Mouse (Mus musculus) gastrocnemius, adult 8-10 months (tissue): ENCODE measurements around the gene Prlhr. TPM values are rescaled to one million over a fixed set of nuclear protein-coding genes. Genes with fewer than 3 reads are reported as not detected.

Experiments
- DNase-seq, 2 experiments: peaks; one replicate each; pipeline ENCODE4 v3.0.0; 2022; ENCODE audit warnings: low spot score in 2 of 2
- total RNA-seq, 4 experiments: library from RNA; stranded (reverse); gene quantifications; 2 replicates each; pipeline ENCODE4 v1.2.4; 2022

Gene Prlhr
- not detected for total RNA-seq

DNA sequence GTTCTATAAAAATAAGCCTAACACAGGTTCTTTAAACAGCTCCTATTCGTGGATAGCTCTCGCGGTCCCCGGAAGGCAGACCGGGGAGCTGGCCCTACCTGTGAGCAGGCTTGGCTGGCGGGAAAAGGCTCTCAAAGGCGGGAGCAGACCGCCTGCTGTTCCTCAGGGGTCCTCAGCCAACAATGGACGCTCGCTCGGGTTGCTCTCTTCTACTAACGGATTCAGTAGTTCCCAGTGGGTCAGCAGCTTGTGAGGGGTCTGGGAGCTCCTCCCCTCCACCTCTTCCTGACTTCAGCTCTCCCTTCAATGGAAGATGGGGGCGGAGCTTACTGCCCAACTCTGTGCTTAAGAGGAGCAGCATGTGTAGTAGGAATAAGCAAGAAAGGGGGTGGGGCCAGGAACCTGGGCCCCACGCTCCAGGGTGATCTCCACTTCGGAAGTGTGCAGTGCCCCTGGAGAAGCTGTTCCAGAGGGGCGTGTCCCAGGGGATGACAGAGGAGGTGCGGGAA lies at the start of gene Prlhr:
Gene Prlhr, minus strand, starts transcription at position 51 of the 509 bp plus-strand sequence.
- no peak for DNase-seq

DNA sequence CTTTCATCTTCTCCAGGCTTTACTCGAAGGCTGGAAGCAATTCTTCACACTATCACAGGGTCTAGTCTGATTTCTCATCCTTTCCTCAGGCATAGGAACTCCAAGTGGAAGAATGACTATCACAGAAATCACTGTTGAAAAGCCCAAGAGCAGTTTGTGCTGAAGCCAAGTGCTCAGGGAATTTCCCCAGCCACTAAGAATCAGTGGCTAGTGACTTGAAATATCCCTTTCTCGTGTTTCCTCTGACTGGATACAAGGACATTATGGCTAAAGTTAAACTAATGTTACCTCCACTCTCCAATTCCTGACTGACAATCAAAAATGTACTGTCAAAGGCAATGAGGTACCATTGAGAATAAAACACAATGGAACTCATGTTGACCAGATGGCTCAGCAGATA lies 47.0 kb upstream of the Prlhr start:
- no peak for DNase-seq

DNA sequence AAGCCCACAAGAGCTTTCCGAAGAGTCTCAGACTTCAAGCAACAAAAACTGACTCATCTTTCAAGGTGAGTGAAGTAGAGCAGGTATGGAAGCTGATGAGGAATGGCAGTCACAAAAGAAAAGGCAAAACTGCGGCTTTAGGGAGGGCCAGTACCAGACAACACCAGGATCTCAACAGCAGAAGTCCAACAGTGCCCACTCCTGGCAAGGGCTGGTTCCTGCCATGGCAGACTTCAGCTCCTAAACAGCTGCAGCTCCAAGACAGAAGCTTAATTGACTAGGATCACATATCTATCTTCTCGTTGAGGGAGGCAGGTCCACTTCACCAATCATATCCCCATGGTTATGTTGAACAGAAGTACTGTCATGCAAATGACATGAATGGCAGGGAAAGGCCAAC lies 45.3 kb upstream of the Prlhr start:
- DNase-seq, result no peak

- DNase-seq, result no peak
Measured at GRCm38 (mm10) chr19:60500209-60500608, 32.1 kb upstream of the Prlhr start.

- DNase-seq, result no peak
Measured at GRCm38 (mm10) chr19:60497171-60497570, 29.1 kb upstream of the Prlhr start.

DNA sequence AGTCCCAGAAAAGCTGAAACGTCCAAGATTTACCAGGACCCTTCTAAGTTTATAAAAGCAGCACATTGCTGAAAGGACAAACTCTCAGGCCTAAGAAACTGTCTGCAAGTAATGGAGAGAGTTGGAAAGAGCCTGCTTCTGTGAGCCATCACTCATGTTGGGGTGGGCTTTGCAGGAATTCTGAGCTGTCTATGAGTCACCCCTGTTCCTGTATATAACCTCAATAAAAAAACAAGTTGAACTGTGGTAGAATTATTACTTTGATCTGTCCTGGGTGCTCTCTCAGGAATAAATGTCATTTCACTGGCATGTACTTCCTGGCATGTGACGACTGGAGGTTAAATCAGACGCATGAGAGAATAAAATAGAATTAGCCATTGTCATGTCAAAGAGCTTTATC lies 27.7 kb upstream of the Prlhr start:
- DNase-seq, result no peak

GRCm38 (mm10) chr19:60489566-60489965 lies 21.5 kb upstream of the Prlhr start:
- no peak for DNase-seq

DNA sequence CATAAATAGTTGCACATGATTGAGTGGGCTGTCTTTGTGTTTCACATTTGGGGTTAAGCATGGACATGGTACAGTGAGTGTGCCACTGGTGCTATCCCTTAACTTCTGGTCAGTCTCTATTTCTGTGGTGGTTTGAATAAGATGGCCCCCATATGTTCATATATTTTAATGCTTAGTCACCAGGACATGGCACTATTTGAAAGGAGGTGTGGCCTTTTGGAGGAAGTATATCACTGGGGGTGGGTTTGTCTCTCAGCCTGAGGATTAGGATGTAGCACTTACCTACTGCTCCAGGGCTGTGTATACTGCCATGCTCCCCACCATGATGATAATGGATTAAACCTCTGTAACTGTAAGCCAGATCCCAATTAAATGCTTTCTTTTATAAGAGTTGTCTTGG lies 17.2 kb upstream of the Prlhr start:
- DNase-seq, result no peak

GRCm38 (mm10) chr19:60478859-60479258 lies 10.8 kb upstream of the Prlhr start:
- no peak for DNase-seq

DNA sequence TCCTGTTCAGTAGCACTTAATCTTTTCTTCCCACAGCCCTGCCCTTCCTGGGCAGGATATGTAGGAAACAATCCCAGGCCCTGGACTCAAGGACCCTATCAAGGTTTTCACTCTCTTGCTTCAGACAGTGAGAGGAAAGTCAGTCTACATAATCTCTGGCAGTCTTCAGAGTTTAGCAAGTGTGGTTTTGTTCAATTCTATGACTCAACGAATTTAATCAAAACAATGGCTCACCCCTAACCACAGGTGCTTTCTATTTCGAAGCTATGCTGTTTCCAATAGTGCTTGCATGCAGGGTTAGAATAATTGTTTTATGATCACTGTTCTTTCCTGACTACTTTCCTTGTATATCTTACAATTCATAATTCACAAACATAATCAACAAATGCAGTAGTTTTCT lies 9.7 kb upstream of the Prlhr start:
- no peak for DNase-seq

GRCm38 (mm10) chr19:60468846-60469245 lies 742 bp upstream of the Prlhr start:
- DNase-seq, result no peak

GRCm38 (mm10) chr19:60467588-60468007 lies 506 bp downstream of the Prlhr start:
- DNase-seq, result no peak

GRCm38 (mm10) chr19:60466953-60467570 lies 1.0 kb downstream of the Prlhr start:
- DNase-seq, result peak; percentile 13 to 18

DNA sequence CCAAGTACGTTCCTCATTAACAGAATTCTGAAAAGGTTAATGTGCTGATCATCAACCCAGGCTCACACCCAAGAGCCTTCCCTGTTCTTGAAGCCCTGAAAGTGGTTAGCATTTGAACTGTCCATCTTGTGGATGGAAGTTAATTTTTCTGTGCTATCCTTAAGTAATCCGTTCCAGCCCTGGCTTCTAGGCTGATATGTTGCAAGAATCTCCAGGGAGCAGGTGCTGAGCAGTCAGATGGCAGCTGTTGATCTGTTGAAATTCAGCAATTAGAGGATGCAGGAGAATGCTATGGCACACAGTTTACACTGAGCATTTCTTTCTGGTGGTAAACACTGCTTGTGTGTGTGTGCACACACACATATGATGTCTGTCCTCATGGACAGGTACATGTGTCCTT lies 2.4 kb downstream of the Prlhr start:
- no peak for DNase-seq

DNA sequence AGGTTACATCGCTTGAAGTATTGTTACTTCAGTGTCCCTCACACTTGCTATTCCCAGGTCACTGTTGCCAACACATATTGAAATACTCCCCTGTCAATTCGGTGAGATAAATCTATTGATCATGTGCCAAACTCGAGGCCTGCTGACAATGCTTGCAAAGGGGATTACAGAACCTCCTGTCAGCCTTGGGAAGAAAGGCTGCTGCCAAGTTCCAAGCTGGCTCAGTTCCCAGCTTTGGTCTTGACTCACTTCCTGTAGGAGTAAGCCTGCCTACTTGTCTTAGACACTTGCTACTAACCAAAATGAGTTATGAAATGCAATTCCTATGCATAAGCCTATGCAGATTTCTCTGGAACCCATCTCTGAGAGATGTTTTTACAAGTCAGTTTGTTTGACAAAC lies 4.2 kb downstream of the Prlhr start:
- peak in 1 of 2 experiments; percentile 17 for DNase-seq

DNA sequence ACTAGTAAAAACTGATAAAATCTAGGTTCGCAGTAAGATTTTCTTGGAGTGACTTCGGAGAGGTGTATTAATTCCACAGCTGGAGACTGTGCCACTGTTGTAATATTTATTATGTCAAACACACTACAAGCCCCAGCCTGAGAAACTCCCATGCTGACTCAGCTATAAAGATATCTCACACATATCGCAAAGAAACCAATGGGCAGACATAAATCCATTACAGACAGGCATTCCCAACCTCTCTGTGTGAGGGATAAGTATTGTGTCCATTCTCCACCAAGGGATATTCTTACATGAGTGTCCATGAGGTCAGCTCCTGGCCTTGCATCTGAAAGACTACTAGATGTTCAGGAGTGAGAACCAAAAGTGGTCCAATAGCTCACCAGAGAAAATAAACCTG lies 4.7 kb downstream of the Prlhr start:
- DNase-seq, result no peak

DNA sequence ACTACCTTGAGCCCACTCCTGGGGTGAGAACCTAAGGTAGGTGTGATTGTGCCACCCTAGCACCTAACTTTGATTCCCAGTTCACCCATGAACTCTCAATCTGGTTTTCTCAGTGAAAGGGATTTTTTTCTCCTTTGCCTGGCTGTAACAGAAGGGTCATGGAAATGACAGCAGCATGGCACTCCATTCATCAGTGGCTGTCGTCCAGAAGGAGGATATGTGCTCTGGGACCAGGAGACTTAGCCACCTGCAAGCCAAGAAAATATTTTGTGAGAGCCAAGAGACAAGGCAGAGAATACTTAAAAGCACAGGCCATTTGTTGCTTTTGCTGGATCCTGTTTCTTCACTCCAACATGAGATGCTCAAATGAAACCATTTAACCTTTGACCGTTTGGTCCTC lies 6.6 kb downstream of the Prlhr start:
- no peak for DNase-seq

- DNase-seq, result no peak
Measured at GRCm38 (mm10) chr19:60459680-60460079, 8.4 kb downstream of the Prlhr start.

- no peak for DNase-seq
Measured at GRCm38 (mm10) chr19:60459071-60459470, 9.0 kb downstream of the Prlhr start.

GRCm38 (mm10) chr19:60455791-60456190 lies 12.3 kb downstream of the Prlhr start:
- DNase-seq, result no peak

DNA sequence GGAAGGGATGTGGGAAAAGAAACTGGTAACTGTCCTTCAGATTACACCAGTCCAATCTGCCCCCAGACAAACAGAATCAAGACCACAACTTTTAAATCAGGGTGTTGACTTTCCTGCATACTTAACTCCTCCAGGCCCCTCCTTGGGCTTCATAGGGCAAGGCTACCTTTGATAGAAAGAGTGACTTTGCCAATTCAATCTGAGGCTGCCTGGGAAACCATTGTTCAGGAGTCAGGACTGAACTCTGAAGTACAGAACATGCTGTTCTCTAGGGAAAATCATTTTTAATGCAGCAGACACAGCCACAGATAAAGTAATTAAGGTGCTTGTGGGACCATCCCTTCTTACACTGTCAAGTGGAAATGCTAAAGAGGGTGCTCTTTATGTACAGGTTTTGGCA lies 27.6 kb downstream of the Prlhr start:
- DNase-seq, result no peak

GRCm38 (mm10) chr19:60440083-60440482 lies 28.0 kb downstream of the Prlhr start:
- DNase-seq, result no peak

- DNase-seq, result no peak
Measured at GRCm38 (mm10) chr19:60437566-60438241, 30.4 kb downstream of the Prlhr start.
